Mouse (Mus musculus) fibroblast of lung, adult 2 months (primary cell): ENCODE results near the gene Car5b.

Experiments
- DNase-seq: peaks from one replicate; pipeline ENCODE4 v3.0.0-alpha.2; 2011; ENCODE audit warnings: low read depth

The Car5b gene

DNA sequence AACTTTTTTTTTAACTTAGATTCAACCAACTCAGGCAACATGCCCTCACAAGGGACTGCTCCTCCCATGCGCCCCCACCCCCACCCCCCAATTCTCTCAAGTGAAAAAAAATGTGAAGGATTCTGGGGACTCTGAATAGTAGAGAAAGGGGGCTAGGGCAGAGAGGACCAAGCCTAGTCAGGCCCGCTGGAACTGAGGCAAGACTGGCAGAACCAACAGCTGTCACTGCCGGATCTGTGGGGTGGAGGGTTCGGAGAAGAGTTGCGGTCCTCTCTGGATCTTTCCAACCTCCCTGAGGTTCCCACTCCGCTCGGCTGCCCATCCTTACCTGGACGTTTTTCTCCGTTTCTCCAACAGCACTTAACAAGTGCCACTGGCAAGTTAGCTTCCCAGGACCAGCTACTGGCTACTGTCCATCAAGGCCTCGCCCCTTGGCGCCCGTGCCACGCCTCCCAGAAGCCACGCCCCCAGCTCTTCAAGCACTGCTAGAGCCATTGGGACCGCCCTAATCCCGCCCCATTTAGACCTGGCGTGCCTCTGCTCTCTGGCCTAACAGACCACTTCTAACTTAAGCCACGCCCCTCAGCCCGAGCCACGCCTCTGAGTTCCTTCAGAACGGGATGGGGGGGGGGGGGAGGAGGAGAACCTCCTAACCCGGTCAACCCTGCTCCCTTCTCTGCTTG, at the start of gene Car5b:
Car5b (minus strand) TSS at position 391 of the 683 bp plus-strand sequence.
- peak; percentile 80 for DNase-seq

DNA sequence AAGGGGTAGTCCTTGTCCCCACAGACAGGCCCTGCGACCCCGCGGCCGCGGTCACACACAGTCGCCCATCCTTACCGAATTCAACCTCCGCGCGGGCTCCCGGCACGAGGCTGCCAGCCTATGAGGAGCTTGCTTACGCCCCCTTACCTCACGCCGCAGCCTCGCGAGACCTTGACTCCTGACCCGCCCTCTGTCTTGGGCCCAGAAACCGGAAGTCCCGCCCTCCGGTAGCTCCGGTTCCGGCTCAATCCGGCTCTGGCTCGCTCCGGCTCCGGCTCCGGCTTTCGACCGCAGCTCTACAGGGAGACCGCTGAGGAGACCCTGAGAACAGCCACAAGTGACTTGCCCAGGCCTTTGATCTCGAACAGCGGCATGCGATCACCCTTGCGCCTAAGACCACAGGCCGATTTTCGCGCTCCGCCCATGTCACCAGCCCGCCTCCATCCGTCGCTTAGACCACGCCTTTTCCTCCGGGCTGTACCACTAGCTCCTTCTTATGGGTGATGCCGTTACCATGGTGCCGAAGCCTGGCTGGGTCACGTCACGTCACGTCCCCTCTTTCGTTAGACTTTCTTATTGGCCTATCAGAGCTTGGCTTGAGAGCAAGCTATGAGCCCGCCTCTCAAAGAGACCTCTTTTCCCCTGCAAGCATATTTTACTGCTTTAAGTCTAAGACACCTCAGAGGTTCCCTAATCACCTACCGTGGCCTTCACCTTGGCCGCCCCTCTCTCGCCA, 48.4 kb upstream of the Car5b start, which contains the start of gene Siah1b:
Siah1b (minus strand) TSS at position 454 of the 736 bp plus-strand sequence.
- peak; percentile 78 for DNase-seq

DNA sequence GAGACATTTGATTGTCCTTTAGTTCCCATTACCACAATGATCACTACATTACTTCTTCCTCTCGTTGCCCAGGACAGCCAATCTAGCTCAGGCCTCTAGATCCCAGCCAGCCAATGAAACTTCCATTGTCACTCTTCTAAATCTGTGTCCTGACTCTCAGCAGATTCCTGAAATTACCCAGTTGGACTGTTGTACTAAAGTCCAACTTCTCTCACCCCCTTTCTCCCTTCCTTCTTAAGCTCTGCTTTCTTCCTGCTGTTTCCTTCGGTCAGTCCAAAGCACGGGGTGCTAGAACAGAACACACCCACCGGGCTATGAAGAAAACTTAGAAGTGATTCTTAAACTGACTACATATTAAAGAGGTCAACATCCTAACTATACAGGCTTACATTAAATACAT, 41.2 kb upstream of the Car5b start:
- no peak for DNase-seq

DNA sequence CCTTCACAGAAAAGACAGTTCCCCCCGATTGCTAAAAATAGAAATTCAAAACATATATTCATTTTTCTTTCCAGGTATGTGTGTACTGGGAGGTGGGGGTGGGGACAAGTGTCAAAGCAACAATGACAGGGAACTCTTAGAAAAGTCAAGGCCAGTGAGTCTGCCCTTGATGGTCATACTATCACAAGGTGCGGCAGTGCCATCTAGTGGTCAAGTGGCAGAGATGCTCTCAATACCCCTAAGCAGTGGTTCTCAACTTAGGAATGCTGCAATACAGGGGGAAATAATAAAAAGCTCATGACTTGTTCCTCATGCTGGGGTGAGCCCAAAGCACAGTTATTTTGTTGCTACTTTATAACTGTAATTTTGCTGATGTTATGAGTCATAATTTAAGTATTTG, 38.4 kb upstream of the Car5b start:
- peak; percentile 36 for DNase-seq

DNA sequence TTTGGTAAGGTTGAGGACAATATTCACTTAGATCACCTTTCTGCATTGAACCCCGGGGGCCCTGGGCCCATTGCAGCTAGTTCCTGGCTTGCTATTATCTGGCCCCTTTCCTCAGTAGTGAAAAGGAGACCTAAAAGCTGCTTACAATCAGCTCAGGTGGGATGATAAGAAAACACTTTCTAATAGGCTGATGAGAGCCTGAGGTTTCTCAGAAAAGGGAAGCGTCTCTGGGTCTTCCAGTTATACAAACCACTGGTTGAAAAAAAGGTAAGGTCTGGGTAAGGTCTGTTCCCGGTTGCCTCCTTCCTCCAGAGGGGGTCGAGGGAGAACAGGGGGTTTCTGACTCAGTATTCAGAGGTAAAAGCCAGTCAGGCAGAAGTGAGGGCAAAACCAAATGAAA, 31.3 kb upstream of the Car5b start:
- DNase-seq: no peak

DNA sequence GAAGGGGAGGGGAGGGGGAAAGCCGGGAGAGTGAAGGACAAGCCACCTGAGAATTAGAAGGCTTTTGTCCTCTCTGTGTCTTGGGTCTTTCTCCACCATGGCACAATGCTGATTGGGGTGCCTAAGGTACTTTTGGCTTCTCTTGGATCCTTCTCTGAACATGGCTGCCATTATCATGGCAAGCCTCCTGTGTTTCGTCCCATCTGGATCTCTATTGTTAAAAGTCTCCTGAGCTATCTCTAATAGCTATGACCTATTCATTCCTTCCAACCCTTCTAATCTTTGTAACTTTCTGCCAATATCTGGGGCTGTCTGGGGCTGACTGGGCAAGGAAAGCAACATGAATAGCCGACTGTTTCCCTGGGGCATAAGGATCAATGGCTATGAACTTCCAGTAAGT, 30.7 kb upstream of the Car5b start:
- DNase-seq: no peak

DNA sequence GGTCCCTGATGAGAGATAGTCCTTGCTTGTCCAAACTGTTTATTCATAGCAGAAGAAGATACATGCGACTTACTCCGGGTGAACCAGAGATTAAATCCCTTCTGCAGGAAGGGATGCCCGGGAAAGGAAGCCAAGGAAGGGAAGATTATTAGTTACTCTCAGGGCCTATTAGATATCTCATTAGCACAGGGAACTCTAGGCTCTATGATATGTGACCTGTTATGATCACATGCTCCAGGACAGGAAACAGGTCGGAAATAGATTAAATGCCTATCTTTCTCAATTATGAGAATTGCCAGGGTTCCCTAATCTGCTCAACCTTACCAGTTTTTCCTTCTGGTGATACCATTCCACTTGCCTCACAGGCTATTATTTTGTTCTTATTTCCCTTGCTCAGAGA, 27.9 kb upstream of the Car5b start:
- DNase-seq: no peak

DNA sequence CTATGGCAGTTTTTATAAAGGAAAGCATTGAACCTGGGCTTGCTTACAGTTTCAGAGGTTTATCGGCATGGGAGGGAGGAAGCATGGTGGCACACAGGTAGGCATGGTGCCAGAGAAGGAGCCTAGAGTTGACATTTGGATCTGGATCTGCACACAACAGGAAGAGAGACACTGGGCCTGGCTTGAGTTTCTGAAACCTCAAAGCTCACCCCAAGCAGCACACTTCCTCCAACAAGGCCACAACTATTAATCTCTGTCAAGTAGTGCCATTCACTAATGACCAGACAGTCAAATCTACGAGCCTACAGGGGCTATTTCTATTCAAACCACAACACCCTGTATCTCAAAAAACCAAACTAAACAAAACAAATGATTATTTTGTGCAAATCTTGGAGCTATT, 18.9 kb upstream of the Car5b start:
- DNase-seq: no peak

DNA sequence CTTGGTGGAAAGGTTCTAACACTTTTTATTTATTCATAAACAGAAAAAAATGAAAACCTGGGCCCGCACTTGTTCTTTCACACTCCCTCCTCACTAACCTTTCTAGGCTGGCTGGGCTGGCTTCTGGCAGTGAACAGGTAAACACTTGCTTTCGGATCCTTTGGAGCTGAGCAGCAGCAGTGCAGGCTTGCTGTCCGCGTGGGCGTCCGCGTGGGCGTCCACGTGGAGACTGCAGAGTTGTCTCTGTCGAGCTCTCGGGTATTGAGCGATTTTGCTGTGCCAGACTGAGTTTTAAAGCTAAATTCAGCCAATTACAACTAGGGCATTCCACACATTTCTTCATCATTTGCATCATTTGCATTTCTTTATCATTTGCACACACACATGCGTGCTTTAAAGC, 14.3 kb upstream of the Car5b start:
- DNase-seq: no peak

DNA sequence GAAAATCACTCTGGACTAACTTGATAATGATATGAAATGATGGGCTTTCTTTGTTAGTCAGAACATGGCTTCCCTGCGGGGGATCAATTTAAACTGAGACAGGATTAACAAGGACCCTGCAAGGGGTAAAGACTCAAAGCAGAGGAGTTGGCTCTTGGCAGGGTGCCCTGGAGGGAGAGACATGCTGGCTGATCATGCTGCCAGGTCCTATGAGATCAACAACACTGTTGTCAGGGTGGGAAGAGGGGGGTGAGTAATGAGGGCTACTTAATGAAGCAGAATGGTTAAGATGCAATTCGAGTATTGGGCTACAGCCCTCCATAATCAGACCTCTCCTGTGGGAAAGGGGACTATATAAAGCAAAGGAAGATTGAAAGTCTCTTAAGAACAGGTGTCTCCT, 11.1 kb upstream of the Car5b start:
- DNase-seq: no peak

DNA sequence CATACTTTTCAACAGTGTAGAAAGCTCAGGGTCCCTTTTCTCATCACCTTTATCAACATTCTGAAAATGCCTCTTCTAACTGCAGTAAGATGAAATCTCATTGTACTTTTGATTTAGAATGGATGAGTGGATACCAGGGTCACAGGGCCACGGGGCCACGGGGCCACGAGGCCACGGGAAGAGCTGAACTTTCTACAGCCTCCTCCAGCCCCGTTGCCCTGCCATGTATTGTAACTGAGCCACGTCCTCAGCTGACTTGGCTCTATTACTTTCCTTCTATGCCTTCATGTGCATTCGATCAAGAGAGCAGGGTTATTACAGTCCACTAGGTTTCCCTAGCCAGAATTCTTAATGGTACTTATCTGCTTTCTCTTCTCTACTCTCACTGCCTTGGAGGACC, 8.1 kb upstream of the Car5b start:
- no peak for DNase-seq

DNA sequence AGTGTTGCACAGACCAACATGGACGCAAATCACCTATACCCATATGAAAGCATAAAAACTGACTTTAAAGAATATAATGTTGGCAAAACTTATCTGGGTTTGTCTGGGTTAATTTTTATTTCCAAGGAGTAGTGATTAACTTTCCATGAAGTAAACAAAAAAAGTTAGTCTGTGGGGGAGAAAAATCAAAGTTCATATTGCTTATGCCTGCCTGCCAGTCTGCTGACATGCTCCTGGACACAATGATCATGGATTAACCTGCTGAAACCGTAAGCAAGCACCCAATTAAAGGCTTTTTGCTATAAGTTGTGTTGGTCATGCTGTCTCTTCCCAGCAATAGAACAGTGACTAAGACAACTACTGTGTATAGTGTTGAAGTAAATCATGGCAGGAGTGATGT, 7.6 kb upstream of the Car5b start:
- DNase-seq: no peak

DNA sequence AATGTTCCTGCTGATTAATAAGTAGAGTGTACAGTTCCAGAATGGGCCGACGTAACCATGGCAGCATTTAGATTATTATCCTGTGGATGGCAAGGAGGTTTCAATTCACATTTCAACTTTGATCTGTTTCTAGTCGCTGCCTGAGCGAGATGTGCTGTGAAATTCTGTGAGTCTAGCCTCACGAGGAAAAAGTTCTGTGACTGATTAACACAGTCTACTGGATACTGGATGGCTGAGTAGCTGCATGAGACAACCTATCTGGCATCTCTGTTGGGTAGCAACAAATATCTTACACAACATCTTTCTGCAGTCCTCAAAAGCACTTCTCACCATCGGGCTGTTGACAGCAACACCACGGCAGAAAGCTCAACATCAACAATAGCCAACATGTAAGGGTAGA, 4.7 kb upstream of the Car5b start:
- no peak for DNase-seq

DNA sequence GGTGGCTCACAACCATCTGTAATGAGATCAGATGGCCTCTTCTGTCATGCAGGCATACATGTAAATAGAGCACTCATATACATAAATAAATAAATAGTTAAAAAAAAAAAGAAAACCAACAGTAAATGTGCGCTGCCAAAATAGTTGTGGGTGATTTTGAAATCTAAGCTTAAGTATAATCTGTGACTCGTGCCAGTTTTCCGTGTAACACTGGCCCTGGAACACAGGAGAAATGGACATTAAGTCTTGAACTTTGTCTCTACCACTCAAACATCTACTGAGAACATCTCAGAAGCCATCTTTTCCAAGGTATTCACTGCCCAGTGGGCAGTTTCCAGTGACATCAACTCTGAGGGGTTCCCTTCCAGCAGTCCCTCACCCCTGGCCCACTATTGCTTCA, 12.2 kb downstream of the Car5b start:
- DNase-seq: no peak

DNA sequence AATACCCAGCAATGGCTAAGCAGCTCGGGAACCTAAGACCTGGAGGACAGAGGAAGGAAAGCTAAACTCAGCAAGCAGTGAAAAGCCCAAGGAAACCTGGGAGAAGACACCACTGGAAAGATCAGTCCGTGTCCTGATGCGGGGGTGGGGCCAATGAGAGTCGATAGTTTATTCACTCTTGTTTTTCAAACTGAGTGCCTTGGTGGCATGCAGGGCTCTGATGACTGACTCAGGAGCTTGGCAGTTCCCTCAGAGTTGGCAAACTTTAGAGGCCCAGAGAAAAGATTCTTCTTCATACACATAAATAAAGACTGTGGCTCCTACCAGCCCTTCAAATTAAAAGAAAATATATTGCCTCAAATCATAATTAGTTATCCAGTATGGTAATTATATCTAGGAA, 12.8 kb downstream of the Car5b start:
- no peak for DNase-seq

DNA sequence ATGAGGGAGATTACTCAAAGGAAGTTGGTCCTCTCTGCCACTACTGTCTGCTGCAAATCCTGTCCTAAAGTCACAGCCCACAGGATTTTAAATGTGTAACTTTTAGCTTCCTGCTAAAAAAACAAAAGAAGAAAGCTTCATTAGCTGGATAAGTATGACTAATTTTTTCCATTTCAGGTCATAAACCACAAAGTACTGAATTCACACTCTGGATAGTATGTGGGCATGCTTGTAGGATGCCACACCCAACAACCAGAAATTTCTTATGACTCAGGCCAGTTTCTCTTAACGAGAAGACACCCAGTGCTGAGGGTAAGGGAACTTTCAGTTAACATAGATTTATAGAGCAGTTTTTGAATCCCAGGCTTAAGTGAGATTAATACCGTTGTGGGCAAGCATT, 14.5 kb downstream of the Car5b start:
- DNase-seq: no peak

DNA sequence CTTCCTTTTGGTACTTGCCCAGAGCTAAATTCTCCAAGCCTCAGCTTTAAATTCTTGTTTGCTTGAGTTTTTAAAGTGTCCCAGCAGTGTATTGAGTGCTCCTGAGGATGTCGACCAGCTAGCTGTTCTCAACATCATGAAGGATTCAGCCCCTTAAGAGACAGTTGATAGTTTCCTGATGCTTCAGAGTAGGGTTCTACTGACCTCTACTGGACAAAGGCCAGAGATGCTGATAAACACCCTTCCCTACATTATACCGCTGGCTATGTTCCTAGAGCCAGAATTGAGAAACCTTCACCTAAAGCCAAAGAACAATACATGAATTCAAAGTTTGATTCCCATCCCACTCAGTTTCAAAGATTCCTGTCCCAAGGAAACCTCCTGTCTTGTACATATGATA, 23.0 kb downstream of the Car5b start:
- no peak for DNase-seq

DNA sequence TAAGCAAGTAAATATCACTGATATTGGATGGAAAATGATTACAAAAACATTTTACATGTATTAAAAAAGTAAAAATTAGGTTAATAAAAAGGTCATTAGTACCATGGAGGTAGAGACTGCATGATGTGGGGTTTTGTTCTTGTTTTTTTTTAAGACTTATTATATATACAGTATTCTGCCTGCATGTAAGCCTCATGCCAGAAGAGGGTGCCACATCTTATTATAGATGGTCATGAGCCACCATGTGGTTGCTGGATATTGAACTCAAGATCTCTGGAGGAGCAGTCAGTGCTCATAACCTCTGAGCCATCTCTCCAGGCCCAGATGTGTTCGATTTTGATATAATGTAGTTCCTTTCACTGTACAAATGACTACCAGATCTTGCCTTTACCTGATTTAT, 27.9 kb downstream of the Car5b start:
- DNase-seq: no peak

DNA sequence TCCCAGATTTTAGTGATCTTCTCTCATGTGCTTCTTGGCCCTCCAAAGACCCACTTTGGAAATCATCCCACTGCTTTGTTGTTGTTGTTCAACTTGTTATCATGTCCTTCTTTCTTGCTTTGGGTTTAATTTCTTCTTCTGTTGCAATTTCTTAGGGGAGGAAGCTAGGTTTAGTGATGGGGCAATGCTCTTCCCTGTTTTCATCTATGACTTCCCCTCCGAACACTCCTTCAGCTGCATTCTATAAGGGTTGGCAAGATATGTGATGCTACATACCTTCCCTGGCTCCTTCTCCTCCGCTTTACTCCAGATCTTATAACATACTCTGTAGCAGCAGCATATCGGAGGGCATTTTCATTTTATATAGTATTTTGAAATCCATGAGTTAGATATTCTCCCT, 31.0 kb downstream of the Car5b start:
- no peak for DNase-seq

DNA sequence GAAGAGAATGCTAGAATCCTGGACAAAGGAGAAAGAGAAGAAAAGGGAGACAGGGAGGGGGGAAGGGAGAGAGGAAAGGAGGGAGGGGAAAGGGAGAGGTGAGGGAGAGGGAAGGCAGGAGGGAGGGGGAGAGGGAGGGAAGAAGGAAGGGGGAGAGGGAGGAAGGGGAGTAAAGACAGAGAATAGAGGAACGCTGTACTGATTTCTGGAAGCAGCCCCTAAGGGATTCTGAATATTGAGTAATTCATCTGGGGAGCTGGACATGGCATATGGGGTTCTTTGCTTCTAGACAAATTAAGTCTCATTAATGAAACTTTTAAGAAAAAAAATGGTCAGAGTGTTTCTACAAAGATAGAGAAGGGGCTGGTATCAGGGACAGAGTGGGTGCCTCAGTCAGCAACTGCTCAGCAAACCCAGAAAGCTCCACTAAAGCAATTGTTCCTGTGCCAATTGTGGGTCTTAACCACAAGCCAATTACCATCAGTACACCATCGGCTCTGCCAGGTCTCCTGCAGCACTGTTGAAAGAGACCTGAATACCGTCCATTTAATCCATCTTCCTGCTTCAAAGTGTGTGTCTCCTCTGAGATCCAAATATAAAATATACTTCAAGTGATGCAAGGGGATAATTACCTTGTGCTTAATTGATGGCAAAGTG, 40.0 kb downstream of the Car5b start:
- no peak for DNase-seq

DNA sequence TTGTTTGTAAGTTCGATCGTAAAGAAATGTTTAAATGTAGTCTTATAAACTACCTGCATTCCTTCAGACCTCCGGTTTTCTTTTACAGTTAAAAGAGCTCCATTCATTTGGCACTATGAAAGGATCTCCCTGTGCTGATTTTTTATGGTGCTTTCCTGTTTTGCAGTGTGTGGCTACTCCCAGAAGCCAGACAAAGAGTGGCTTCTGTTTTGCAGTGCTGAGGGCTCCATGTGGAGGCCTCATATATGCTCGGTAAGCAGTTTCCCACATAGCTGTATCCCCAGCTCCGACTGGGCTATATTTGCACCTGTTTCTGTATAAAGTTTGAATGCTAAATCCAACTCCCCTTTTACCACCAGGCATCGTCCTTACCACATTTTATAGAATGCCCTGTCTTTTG, 45.7 kb downstream of the Car5b start:
- no peak for DNase-seq

DNA sequence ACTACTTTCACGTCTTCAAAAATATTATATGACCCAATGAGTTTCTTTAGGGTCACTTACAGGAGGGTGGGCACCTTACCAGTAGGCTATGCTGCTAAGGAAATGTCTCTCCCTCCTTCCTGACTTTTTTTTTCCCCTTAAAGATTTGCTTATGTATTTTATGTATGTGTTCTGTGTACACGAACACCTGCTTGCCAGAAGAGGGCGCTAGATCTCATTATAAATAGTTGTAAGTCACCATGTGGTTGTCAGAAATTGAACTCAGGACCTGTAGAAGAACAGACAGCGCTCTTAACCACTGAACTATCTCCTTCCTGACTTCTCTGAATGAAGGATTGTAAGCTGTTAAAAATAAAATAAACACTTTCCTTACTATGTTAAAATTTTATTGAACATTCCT, 46.3 kb downstream of the Car5b start:
- DNase-seq: no peak

DNA sequence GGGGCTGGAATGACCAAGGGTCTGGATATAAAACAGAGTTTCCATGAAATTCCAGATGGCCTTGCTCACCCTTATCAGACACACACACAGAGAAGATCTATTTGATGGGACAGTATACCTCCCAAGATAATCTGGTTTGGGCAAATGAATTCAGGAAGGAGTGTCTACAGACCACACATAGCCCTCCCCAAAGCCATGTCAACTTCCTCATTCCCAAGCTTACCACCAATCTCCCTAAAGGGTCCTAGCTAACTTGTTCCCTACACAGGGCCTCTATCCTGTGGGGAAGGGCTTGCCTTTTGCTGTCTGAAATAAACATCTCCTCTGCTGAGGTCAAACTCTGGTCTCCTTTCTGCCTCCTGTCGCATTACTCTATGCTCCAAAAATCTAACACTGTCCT, 46.7 kb downstream of the Car5b start:
- no peak for DNase-seq
